Mouse (Mus musculus) olfactory bulb, adult 2 months (tissue): ENCODE data around the gene Crispld2.

Experiments used
- CTCF ChIP-seq: fragments of 200-500 bp; IDR thresholded peaks from 2 replicates; pipeline ENCODE4 v1.5.1; 2012; ENCODE audit warnings: low read depth, mild to moderate bottlenecking, low read length, moderate library complexity; ENCODE audit not compliant: insufficient read depth
- POLR2A ChIP-seq: fragments of 200-500 bp; IDR thresholded peaks from 2 replicates; pipeline ENCODE4 v1.6.1; 2012; ENCODE audit warnings: mild to moderate bottlenecking, low read depth, low read length, moderate library complexity; ENCODE audit not compliant: insufficient read depth

DNA sequence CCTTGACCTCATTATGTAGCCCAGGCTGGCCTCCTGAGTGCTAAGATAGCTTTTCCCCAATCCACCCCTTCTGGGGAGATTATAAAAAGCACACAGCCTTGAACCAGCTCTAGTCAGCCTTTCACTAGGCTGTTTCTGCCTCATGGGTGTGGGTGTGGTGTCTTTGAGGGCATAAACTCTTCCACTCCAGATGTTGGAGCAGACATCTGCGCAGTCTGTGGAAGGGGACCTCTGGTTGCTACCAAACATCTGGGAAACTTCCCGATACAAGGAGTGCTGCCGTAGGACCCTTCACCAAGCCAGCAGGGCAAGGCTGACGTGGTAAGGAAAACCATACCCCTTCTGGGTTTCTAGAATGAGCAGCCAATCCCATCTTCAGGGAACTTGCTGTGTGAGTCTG lies 59.7 kb downstream of the Crispld2 start:
- TF ChIP-seq CTCF: no peak
- TF ChIP-seq POLR2A: no peak
